Mouse (Mus musculus): ENCODE results near the gene Nudc. TPM values are rescaled to one million over a fixed set of nuclear protein-coding genes. Genes with fewer than 3 reads are reported as not detected.

The Nudc gene
- polyA plus RNA-seq, 1 experiment from 2014 or later, result 420 TPM

DNA sequence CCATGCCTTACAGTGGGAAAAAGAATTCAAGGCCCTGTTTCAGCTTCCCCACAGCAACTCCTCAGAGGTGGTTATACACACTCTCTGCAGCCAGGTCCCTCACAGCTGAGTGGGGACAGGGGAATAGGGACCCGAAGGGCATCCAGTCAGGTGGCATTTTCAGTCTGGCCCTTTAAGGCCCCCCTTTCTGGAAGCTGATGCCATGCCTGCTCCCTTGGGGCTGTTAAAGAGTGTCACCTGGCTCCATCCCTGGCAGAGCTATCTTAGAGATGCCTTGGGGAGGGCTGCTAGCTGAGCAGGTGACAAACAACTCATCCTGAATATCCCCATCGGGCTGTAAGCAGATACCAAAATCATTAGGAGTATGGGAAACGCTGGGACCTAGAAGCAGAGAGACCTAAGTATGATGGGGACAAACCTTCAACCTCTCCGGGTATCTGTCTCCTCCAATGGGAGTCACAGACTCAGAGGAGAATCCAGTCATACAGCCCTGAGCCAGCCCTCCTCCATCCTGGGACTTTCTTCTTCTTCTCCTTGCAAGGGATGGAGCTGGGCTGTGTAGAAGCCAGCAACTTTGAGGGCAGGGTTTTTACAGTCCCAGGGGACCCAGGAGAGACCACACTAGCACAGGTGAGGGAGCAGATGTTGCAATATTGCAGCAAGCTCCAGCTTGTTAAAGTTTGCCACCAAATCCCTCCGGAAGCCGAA, 48.9 kb downstream of the Nudc start:
- Histone ChIP-seq H3K4me1 (peaks cover 35% of the 10 kb centered on the region), H3K4me3 (peak overlapping the region; percentile 69), H3K27me3 (ENCODE audit: insufficient read depth, poor library complexity, severe bottlenecking) (peaks cover 74% of the 10 kb centered on the region), H3K27ac (no peak overlapping the region), H3K9me3 (no peaks in the 10 kb centered on the region), H3K36me3 (no peaks in the 10 kb centered on the region)
- 25% methylated on average over 6 of the region's 6 CpGs for WGBS
- no peak for DNase-seq (ENCODE audit: low spot score)

DNA sequence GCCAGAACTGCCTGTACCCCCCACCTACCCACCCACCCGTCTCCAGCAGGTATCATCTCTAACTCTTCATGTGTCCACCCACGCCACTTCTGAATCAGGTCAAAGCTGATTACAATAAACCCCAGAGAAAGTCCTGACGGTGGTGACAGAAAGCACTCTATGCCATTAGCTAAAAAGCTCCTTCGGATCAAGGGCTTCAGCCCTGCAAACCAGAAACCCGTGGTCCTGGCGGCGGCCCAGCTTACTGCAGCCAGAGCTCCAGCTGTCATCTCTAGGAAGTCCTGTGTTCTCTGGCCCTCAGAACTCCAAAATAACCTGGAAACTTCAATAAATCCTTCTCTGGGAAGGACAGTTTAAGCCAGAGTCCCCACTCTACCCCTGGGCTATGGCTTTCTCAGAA, 50.1 kb downstream of the Nudc start:
- Histone ChIP-seq H3K27ac (no peak overlapping the region), H3K9me3 (no peaks in the 10 kb centered on the region), H3K4me3 (no peak overlapping the region; the same call in 1 of the 2 replicates), H3K36me3 (no peaks in the 10 kb centered on the region), H3K27me3 (ENCODE audit: insufficient read depth, poor library complexity, severe bottlenecking) (peaks cover 62% of the 10 kb centered on the region), H3K4me1 (peaks cover 47% of the 10 kb centered on the region)
- 32% methylated on average over 7 of the region's 7 CpGs for WGBS
- DNase-seq (ENCODE audit: low spot score), result no peak

DNA sequence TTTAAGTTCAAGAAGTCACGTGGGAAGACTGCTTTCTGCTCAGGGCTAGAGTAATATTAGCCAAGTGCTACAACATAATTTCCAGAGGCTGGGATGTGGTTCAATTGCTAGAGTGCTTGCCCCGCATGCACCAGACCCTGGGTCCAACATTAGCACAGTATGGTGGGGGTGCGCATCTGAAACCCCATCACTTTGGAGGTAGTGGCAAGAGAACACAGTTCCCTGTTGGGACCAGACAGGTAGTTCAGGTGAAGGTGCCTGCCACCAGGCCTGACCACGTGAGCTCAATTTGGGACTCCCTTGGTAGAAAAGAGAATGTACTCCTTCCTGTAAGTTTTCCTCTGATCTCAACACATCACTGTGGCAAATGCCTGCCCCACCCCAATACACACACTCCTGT, 50.9 kb downstream of the Nudc start:
- no peak for DNase-seq (ENCODE audit: low spot score)
- Histone ChIP-seq H3K4me1 (peaks cover 49% of the 10 kb centered on the region), H3K27ac (no peak overlapping the region), H3K27me3 (ENCODE audit: insufficient read depth, poor library complexity, severe bottlenecking) (peaks cover 53% of the 10 kb centered on the region), H3K4me3 (no peak overlapping the region), H3K9me3 (no peaks in the 10 kb centered on the region), H3K36me3 (no peaks in the 10 kb centered on the region)
- 61% methylated on average over 4 of the region's 4 CpGs for WGBS

DNA sequence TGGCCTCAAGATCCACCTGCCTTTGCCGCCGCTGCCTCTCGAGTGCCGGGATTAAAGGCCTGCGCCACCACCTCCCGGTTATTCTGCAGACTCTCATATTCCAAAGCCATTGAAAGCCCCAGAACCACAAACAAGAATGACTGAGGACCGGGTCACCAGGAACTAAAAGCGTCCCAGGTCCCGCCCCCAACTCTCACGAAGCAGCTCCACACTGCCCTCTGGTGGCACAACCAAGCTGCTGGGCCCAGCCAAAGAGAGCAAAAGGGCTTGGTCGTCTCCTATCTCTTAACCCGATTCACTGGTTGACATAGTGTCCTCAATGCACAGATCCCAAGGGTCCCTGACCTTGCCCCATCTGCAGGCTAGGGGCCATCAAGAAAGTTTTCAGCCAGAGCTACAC, 51.4 kb downstream of the Nudc start:
- Histone ChIP-seq H3K27me3 (ENCODE audit: insufficient read depth, poor library complexity, severe bottlenecking) (peaks cover 49% of the 10 kb centered on the region), H3K27ac (peak overlapping the region; percentile 62; the same call in 1 of the 2 replicates), H3K4me3 (peak overlapping the region; percentile 56), H3K9me3 (no peaks in the 10 kb centered on the region), H3K36me3 (no peaks in the 10 kb centered on the region), H3K4me1 (peaks cover 54% of the 10 kb centered on the region)
- 2% methylated on average over 12 of the region's 12 CpGs for WGBS
- peak; percentile 92 for DNase-seq (ENCODE audit: low spot score)

GRCm38 (mm10) chr4:133493895-133494294, 51.9 kb downstream of the Nudc start:
- Histone ChIP-seq H3K4me1 (peaks cover 57% of the 10 kb centered on the region), H3K4me3 (peak overlapping the region; percentile 56), H3K36me3 (no peaks in the 10 kb centered on the region), H3K27me3 (ENCODE audit: insufficient read depth, poor library complexity, severe bottlenecking) (peaks cover 44% of the 10 kb centered on the region), H3K9me3 (no peaks in the 10 kb centered on the region), H3K27ac (peak overlapping the region; percentile 62; the same call in 1 of the 2 replicates)
- DNase-seq (ENCODE audit: low spot score), result no peak
- 20% methylated on average over 9 of the region's 12 CpGs for WGBS

DNA sequence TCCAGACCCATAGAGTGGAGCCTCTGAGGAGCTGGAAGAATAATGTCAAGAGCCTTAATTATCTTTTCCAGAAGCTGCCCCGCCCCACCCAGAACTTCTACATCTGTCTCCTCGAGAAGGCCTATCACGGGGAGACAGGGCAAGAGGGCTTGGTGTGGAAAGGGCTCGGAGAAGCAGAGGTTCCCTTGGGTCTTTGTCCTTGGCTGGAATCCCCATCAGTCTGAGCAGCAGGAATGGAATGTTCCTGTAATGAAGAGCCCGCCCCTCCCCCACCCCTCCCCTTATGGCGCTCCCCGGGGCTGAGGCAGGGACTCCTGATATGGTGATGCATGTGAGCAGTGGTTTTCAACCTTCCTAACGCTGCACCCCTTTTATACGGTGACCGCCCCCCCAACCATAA, 54.0 kb downstream of the Nudc start:
- 26% methylated on average over 10 of the region's 10 CpGs for WGBS
- 0 out of 2 replicates have a peak overlapping the region, but pooled peaks have one; percentile 5 for H3K4me3 ChIP-seq
- peaks cover 43% of the 10 kb centered on the region for H3K4me1 ChIP-seq
- H3K27me3 ChIP-seq (ENCODE audit: insufficient read depth, poor library complexity, severe bottlenecking), result peaks cover 24% of the 10 kb centered on the region
- no peaks in the 10 kb centered on the region for H3K9me3 ChIP-seq
- peak overlapping the region; percentile 85 for H3K27ac ChIP-seq
- no peak for DNase-seq (ENCODE audit: low spot score)
- no peaks in the 10 kb centered on the region for H3K36me3 ChIP-seq

GRCm38 (mm10) chr4:133489489-133490245, 56.1 kb downstream of the Nudc start:
- Histone ChIP-seq H3K27me3 (ENCODE audit: insufficient read depth, poor library complexity, severe bottlenecking) (peaks cover 12% of the 10 kb centered on the region), H3K27ac (peak overlapping the region; percentile 48), H3K36me3 (no peaks in the 10 kb centered on the region), H3K9me3 (no peaks in the 10 kb centered on the region), H3K4me3 (no peak overlapping the region), H3K4me1 (peaks cover 49% of the 10 kb centered on the region)
- WGBS, result 50% methylated on average over 4 of the region's 4 CpGs
- DNase-seq (ENCODE audit: low spot score), result no peak

DNA sequence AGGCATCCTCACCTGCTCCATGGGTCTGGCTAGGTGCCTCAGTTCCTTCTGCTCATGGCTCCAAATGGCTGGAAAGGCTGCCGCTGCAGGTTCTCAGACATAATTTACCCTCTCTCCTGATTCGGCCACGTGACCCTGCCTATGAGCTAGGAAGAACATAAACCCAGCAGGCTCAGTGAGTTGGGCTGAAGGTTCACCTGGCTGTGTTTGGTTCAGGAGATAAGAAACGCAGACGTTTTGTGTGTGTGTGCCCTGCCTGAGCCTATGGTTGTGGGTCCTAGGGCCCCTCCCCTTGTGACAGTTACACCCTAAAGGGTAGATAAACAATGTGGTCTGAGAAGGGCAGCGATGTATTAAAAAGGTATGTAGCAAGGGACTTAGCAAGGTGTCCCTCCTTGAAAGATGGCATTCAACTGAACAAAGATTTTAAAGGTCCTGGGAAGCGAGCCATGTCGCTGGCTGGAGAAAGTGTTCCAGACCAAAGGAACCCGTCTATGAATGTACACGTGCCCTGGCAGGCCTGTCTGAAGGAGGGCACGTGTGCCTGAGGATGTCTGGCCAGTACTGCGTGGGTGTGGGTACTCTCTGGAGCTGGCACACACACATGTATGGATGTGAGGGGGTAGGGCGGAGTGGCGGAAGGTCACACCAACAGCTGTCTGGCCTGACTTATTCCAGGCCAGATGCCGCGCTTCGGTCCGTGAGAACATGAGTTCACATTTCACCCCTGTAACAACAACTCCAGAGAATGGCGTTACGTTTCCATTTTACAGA, 57.0 kb downstream of the Nudc start:
- H3K9me3 ChIP-seq, result no peaks in the 10 kb centered on the region
- peak overlapping the region; percentile 32 for H3K27ac ChIP-seq
- peaks cover 49% of the 10 kb centered on the region for H3K4me1 ChIP-seq
- WGBS, result 82% methylated on average over 20 of the region's 20 CpGs
- no peaks in the 10 kb centered on the region for H3K36me3 ChIP-seq
- peaks cover 19% of the 10 kb centered on the region for H3K27me3 ChIP-seq (ENCODE audit: insufficient read depth, poor library complexity, severe bottlenecking)
- no peak for DNase-seq (ENCODE audit: low spot score)
- H3K4me3 ChIP-seq, result no peak overlapping the region

DNA sequence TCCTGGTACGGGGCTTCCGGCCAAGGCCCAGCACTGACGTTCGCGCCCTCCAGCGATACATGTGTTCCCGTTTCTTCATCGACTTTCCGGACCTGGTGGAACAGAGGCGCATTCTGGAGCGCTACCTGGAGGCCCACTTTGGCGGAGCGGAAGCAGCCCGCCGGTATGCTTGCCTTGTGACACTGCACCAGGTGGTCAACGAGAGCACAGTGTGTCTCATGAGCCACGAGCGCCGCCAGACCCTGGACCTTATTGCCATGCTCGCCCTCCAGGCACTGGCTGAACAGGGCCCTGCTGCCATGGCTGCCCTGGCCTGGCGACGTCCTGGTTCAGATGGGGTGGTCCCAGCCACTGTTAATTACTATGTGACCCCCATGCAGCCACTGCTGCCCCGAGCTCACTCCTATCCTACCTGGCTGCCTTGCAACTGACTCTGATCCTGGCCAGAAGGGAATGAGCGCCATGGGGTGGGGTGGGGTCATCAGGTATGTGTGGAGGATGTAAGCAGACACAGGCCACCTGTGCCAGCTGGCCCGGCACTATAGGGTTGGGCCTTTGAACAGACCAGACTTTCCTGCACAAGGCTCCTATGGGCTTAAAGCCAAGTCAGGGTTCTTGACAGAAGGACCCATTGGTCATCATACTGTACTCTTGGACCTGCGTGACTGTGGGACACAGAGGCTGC, 59.0 kb downstream of the Nudc start:
- 87% methylated on average over 26 of the region's 26 CpGs for WGBS

GRCm38 (mm10) chr4:133485691-133486425, 59.9 kb downstream of the Nudc start:
- no peak for DNase-seq (ENCODE audit: low spot score)
- Histone ChIP-seq H3K27me3 (ENCODE audit: insufficient read depth, poor library complexity, severe bottlenecking) (peaks cover 43% of the 10 kb centered on the region), H3K9me3 (no peaks in the 10 kb centered on the region), H3K4me3 (no peak overlapping the region), H3K27ac (no peak overlapping the region), H3K4me1 (peaks cover 43% of the 10 kb centered on the region), H3K36me3 (no peaks in the 10 kb centered on the region)
- WGBS, result 83% methylated on average over 28 of the region's 28 CpGs

More for the DNA sequence above, 59.0 kb downstream of the Nudc start:
- Histone ChIP-seq H3K27me3 (ENCODE audit: insufficient read depth, poor library complexity, severe bottlenecking) (peaks cover 33% of the 10 kb centered on the region), H3K27ac (no peak overlapping the region), H3K4me3 (no peak overlapping the region), H3K9me3 (no peaks in the 10 kb centered on the region), H3K36me3 (no peaks in the 10 kb centered on the region), H3K4me1 (peaks cover 43% of the 10 kb centered on the region)
- no peak for DNase-seq (ENCODE audit: low spot score)

DNA sequence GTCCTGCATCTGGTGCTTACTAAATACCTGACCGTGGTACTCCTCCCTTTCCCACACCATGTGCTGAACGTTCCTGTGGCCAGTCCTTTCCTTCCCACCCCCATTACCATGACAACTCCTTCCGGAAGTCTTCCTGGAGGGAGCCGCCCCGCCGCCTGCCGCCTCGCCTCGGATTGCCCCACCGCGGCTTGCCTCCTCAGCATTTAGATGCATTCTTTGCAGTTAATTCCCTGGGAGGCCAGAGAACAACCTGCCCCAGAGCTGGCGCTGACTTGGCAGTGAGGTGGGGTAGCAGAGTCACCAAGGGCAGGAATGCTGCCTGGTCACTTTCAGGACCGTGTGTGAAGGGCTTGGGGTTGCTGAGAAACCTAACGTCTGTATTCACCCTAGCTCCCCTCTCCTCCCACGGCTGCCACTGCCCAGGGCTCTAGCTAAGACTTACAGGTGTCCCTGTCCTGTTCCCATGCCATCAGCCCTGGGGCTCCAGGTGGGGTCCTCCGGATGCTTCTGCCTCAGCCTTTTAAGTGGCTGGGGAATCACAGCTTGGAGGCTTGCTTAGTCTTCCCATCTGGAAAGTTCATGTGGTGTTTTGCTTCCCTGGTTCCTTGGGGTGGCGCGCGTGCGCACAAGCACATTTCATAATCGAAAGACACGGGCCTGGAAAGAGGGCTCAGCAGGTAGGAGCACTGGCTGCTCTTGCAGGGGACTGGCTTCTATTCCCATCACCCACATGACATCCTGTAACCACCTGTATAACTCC, 61.4 kb downstream of the Nudc start:
- H3K36me3 ChIP-seq, result no peaks in the 10 kb centered on the region
- peak overlapping the region; percentile 64 for H3K27ac ChIP-seq
- peaks cover 50% of the 10 kb centered on the region for H3K4me1 ChIP-seq
- DNase-seq (ENCODE audit: low spot score), result no peak
- H3K9me3 ChIP-seq, result no peaks in the 10 kb centered on the region
- peaks cover 53% of the 10 kb centered on the region for H3K27me3 ChIP-seq (ENCODE audit: insufficient read depth, poor library complexity, severe bottlenecking)
- H3K4me3 ChIP-seq, result peak overlapping the region; percentile 47
- 11% methylated on average over 22 of the region's 22 CpGs for WGBS

Data from heart, embryonic 10.5 days (tissue).